Mouse (Mus musculus) limb, embryonic 14.5 days (tissue): ENCODE measurements at regions not wholly inside any gene's neighbourhood (a gene's known extent, or its start where the extent isn't known, plus 50 kb on each side); places are given as distances from the start of the nearest gene placed in this dataset.

Source experiments
- ATAC-seq: fragments of 200-750 bp; cut with Nextera tagmentation; 2 replicates; pipeline ENCODE4 v1.8.0; 2017; ENCODE audit warnings: low read depth, moderate number of reproducible peaks, moderate TSS enrichment; ENCODE audit not compliant: low FRiP score
- DNase-seq: peaks from one replicate; pipeline ENCODE4 v3.0.0-alpha.2; 2015; ENCODE audit warnings: low spot score
- H3K27ac ChIP-seq: fragments of 300-500 bp; sonication (generic); replicated peaks from 2 replicates; pipeline ENCODE4 v1.5.1; 2014; ENCODE audit warnings: low read depth, mild to moderate bottlenecking, low read length, moderate library complexity, mixed read lengths
- H3K27me3 ChIP-seq: fragments of 300-500 bp; sonication (generic); 2 replicates; pipeline ENCODE4 v1.6.1; 2014; ENCODE audit warnings: low read length, mixed read lengths; ENCODE audit not compliant: control insufficient read depth, insufficient read depth
- H3K36me3 ChIP-seq: fragments of 300-500 bp; sonication (generic); 2 replicates; pipeline ENCODE4 v1.6.1; 2014; ENCODE audit warnings: mild to moderate bottlenecking, low read length, moderate library complexity, mixed read lengths; ENCODE audit not compliant: control insufficient read depth, insufficient read depth
- H3K4me1 ChIP-seq: fragments of 300-500 bp; sonication (generic); 2 replicates; pipeline ENCODE4 v1.6.1; 2014; ENCODE audit warnings: antibody characterized with exemption, low read length, mixed read lengths; ENCODE audit not compliant: control insufficient read depth, insufficient read depth
- H3K4me2 ChIP-seq: fragments of 300-500 bp; sonication (generic); replicated peaks from 2 replicates; pipeline ENCODE4 v1.6.1; 2014; ENCODE audit warnings: low read depth, mild to moderate bottlenecking, low read length, moderate library complexity; ENCODE audit not compliant: severe bottlenecking
- H3K4me3 ChIP-seq: fragments of 300-500 bp; sonication (generic); replicated peaks from 2 replicates; pipeline ENCODE4 v1.5.1; 2014; ENCODE audit warnings: low read length
- H3K9ac ChIP-seq: fragments of 300-500 bp; sonication (generic); 2 replicates; pipeline ENCODE4 v1.6.1; 2014; ENCODE audit warnings: mild to moderate bottlenecking, low read depth, low read length, moderate library complexity; ENCODE audit not compliant: severe bottlenecking
- H3K9me3 ChIP-seq: fragments of 300-500 bp; sonication (generic); 2 replicates; pipeline ENCODE4 v1.6.1; 2016; ENCODE audit warnings: low read length; ENCODE audit not compliant: control insufficient read depth
- POLR2A ChIP-seq: fragments of 200-500 bp; IDR thresholded peaks from 2 replicates; pipeline ENCODE4 v1.8.0; 2012; ENCODE audit warnings: inconsistent platforms, mild to moderate bottlenecking, moderate library complexity, borderline replicate concordance; ENCODE audit not compliant: insufficient read depth, insufficient read length; ENCODE audit errors: extremely low read depth
- WGBS: fragments of 180-500 bp; shearing (Covaris S2); extraction: QIAGEN DNeasy Blood & Tissue Kit; methylation state at CpG from one replicate; pipeline ENCODE4 v1.1.7; 2014; 5-methylcytosine and 5-hydroxymethylcytosine counted together

DNA sequence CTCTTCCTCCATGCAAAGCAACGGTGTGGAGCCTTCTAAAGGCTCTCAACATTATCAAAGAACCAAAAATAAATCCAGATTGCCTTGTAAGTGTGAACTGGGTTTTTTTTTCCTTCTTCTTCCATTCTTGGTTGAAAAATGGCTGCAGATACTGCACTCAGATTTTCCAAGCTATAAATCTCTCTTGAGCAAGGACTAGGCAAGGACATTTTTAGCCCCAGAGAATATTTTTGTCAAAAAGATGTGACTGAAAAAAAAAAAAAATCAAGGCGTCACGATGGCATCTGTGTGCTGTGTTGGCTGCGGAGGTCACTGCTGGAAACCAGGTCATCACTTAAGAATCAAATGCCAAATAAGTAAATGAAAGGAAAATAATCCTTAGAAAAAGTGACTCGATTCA, 386.9 kb downstream of the Wdr11 start:
- no peaks in the 10 kb centered on the region for H3K27me3 ChIP-seq
- H3K27ac ChIP-seq, result no peak overlapping the region
- ATAC-seq (no peak), DNase-seq (no peak)
- H3K4me2 ChIP-seq, result no peak overlapping the region
- WGBS, result 83% methylated on average over 5 of the region's 5 CpGs
- H3K4me3 ChIP-seq, result no peak overlapping the region
- H3K9ac ChIP-seq, result no peak overlapping the region
- H3K4me1 ChIP-seq, result peaks cover 1% of the 10 kb centered on the region; the same call in 1 of the 2 replicates
- no peaks in the 10 kb centered on the region for H3K9me3 ChIP-seq
- TF ChIP-seq POLR2A, result no peak
- no peaks in the 10 kb centered on the region for H3K36me3 ChIP-seq

DNA sequence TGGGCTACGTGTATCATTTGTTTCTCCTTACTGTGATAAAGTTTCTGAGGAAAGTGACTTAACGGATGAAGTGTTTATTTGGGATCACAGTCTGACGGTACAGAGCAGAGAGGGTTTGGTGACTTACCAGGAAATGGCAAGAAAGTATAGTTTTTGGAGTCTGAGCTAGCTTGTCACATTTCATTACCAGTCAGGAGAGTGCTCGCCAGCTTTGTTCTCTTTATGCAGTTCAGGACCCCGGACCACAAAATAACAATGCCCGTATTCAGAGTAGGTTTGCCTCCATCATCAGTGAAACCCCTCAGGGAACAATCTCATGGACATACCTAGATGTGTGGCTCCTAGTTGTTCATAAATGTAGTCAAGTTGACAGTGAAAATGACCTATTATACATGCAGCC, 387.7 kb downstream of the Wdr11 start:
- no peak for DNase-seq
- Histone ChIP-seq H3K9ac (no peak overlapping the region), H3K27me3 (no peaks in the 10 kb centered on the region), H3K4me2 (no peak overlapping the region), H3K9me3 (no peaks in the 10 kb centered on the region), H3K27ac (no peak overlapping the region), H3K4me3 (no peak overlapping the region), H3K4me1 (peaks cover 5% of the 10 kb centered on the region; the same call in 1 of the 2 replicates), H3K36me3 (no peaks in the 10 kb centered on the region)
- TF ChIP-seq POLR2A, result no peak
- 53% methylated on average over 6 of the region's 6 CpGs for WGBS
- no peak for ATAC-seq

DNA sequence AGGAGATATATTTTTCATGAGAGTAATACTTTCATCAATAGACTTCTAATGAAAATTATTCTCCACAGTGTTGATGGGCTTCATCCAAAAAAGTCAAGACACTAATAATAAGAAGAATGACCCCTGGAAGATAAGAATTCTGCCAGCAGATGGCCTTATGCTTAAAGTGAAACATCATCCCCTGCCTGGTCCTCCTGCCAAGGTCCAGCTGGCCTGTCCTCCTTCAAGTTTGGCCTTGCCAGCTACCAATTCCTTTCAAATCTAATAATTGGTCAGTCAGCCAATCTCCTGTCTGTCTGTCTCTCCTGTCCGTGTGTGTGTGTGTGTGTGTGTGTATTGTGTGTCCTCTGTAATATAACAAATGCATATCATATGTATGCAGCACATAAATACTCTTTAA, 388.8 kb downstream of the Wdr11 start:
- no peaks in the 10 kb centered on the region for H3K36me3 ChIP-seq
- H3K4me1 ChIP-seq, result peaks cover 10% of the 10 kb centered on the region
- 74% methylated on average over 1 of the region's 1 CpGs for WGBS
- no peak overlapping the region for H3K27ac ChIP-seq
- no peak overlapping the region for H3K4me2 ChIP-seq
- H3K27me3 ChIP-seq, result no peaks in the 10 kb centered on the region
- no peak overlapping the region for H3K9ac ChIP-seq
- H3K4me3 ChIP-seq, result no peak overlapping the region
- no peaks in the 10 kb centered on the region for H3K9me3 ChIP-seq
- ATAC-seq (no peak), DNase-seq (no peak)
- no peak for TF ChIP-seq POLR2A

DNA sequence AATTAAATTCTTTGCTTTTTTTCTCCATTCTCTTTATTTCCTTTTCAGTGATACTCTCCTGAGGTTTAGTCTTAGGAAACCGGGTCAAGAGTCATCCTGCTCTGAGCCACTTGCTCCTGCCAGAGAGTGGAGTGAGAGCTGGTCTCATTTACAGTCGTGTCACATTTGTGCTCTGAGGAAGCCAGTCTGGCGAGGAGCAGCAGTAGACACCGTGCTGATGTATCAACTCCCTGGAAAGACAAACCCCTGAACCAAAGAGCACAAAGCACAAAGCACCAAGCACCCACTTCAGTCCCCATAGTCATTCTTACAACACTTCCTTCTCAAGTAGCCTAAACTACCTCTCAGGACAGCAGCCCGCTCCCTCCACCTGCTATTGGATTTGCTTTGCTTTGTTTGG, 390.7 kb downstream of the Wdr11 start:
- H3K9ac ChIP-seq, result no peak overlapping the region
- DNase-seq (no peak), ATAC-seq (no peak)
- H3K36me3 ChIP-seq, result no peaks in the 10 kb centered on the region
- no peak for TF ChIP-seq POLR2A
- peaks cover 16% of the 10 kb centered on the region for H3K4me1 ChIP-seq
- no peak overlapping the region for H3K4me3 ChIP-seq
- no peaks in the 10 kb centered on the region for H3K9me3 ChIP-seq
- no peaks in the 10 kb centered on the region for H3K27me3 ChIP-seq
- WGBS, result 61% methylated on average over 5 of the region's 5 CpGs
- no peak overlapping the region for H3K4me2 ChIP-seq
- no peak overlapping the region for H3K27ac ChIP-seq

DNA sequence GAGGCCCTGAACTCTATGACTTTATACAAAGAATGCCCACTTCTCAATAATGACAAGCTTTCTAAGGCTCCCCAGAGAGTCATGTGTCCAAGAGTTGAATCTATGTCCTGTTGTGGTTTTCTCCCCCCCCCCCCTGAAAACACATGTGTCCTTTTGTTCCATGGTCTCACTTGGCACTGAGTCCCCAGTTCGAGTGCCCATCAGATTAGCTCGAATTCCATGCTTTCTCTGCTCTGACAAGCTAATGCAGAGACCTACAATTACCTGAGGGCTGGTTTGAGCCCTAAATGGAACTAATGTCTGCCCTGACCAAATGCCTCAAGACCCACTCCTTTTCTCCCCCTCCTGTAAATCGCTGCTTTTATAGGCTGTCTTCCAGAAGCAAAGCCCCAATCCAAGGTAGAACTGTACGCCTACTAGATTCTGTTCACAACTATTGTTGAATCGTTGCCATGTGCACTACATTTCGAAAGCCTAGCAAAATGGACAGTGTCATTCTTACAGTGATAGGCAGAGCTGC, 392.0 kb downstream of the Wdr11 start:
- DNase-seq (no peak), ATAC-seq (no peak)
- H3K4me1 ChIP-seq, result peaks cover 16% of the 10 kb centered on the region
- H3K27ac ChIP-seq, result no peak overlapping the region
- no peak overlapping the region for H3K9ac ChIP-seq
- 78% methylated on average over 6 of the region's 6 CpGs for WGBS
- H3K4me2 ChIP-seq, result no peak overlapping the region
- no peak for TF ChIP-seq POLR2A
- H3K9me3 ChIP-seq, result no peaks in the 10 kb centered on the region
- H3K36me3 ChIP-seq, result no peaks in the 10 kb centered on the region
- H3K27me3 ChIP-seq, result no peaks in the 10 kb centered on the region
- H3K4me3 ChIP-seq, result no peak overlapping the region

DNA sequence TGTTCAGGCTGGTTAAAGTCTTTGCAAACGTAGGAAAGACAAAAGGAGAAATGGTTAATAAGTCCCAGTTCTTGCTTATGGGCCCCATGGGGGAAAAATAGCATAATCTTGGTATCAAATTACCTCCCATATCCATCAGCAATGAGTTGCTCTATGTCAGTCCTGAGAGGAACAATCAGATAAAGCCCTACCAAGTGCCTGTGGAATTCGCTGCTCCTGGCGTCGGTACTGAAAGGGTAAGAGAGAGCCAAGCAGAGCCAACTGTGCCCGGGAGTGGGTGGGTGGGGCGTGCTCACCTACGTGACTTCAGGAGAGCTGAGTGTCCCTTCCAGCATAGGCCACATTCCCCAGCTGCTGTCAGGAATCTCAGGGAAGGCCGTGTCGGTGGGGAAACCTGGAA, 392.7 kb downstream of the Wdr11 start:
- Histone ChIP-seq H3K27me3 (no peaks in the 10 kb centered on the region), H3K9me3 (no peaks in the 10 kb centered on the region), H3K9ac (no peak overlapping the region), H3K4me3 (no peak overlapping the region), H3K27ac (no peak overlapping the region), H3K36me3 (no peaks in the 10 kb centered on the region), H3K4me1 (peaks cover 16% of the 10 kb centered on the region), H3K4me2 (no peak overlapping the region)
- no peak for TF ChIP-seq POLR2A
- 57% methylated on average over 9 of the region's 9 CpGs for WGBS
- DNase-seq (no peak), ATAC-seq (no peak)
